10 mouse cellular contexts compared by ENCODE assay signal in the genomic region with DNA sequence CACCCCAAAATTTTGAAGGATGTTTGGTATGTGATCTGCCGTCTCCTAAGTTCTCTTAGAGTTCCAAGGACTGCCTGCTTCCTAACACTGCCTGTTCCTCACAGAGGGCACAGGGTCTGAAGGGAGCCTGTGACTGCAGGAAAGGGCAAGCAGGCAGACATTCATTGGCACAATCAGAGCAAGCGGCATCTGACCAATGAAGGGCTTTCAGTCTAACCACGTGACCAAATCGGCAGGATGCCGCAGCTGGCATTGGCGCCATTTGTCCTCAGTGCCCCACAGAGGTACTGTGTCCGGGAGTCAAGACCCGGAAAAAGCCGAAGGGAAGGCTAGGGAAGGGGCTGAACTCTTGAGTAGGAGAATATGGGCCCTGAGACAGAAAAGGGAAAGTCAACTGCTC. TPM values are rescaled to one million over a fixed set of nuclear protein-coding genes. Genes with fewer than 3 reads are reported as not detected.
DNase-seq lines count a peak whose midpoint lies in the region; ATAC-seq lines count a peak whose summit lies in the region.
"Had no signal": no experiment of that assay in that cellular context is flagged by ENCODE, and none has a peak within 500 bp of the region (broad histone marks: within the 10 kb centered on the region; RNA-seq: fewer than 3 reads in every experiment).

No protein-coding gene starts in this region.

- WGBS in intestine, embryonic 14.5 days = 55% methylated on average over 9 of the region's 9 CpGs
- WGBS in intestine, embryonic 15.5 days = 58% methylated on average over 9 of the region's 9 CpGs
- WGBS in embryonic facial prominence, embryonic 14.5 days = 66% methylated on average over 9 of the region's 9 CpGs
- 61% methylated on average over 9 of the region's 9 CpGs for WGBS in limb, embryonic 12.5 days

- no peaks in the 10 kb centered on the region for H3K36me3 ChIP-seq in intestine, embryonic 14.5 days (ENCODE audit: control insufficient read depth, insufficient read depth, low read length)
- no peaks in the 10 kb centered on the region for H3K36me3 ChIP-seq in intestine, embryonic 15.5 days
- H3K36me3 ChIP-seq in embryonic facial prominence, embryonic 14.5 days (ENCODE audit: control insufficient read depth, insufficient read depth, low read length) = no peaks in the 10 kb centered on the region
- H3K36me3 ChIP-seq in limb, embryonic 12.5 days = no peaks in the 10 kb centered on the region

- no peak overlapping the region for H3K4me3 ChIP-seq in intestine, embryonic 14.5 days (ENCODE audit: low read depth, low read length)
- H3K4me3 ChIP-seq in intestine, embryonic 15.5 days (replicated peaks) = no peak overlapping the region
- H3K4me3 ChIP-seq in embryonic facial prominence, embryonic 14.5 days (ENCODE audit: low read depth, low read length) = no peak overlapping the region
- H3K4me3 ChIP-seq in limb, embryonic 12.5 days (replicated peaks) = no peak overlapping the region

- no peaks in the 10 kb centered on the region for H3K4me1 ChIP-seq in intestine, embryonic 14.5 days (replicated peaks; ENCODE audit: control insufficient read depth, insufficient read depth, low read length)
- H3K4me1 ChIP-seq in intestine, embryonic 15.5 days (replicated peaks) = peaks cover 7% of the 10 kb centered on the region; the same call in 1 of the 2 replicates
- H3K4me1 ChIP-seq in embryonic facial prominence, embryonic 14.5 days (ENCODE audit: control insufficient read depth, insufficient read depth, low read length) = peaks cover under 1% of the 10 kb centered on the region; the same call in 1 of the 2 replicates
- H3K4me1 ChIP-seq in limb, embryonic 12.5 days (replicated peaks) = 0 out of 2 replicates have a peak, but pooled peaks cover 3% of the 10 kb centered on the region

- no peaks in the 10 kb centered on the region for H3K27me3 ChIP-seq in intestine, embryonic 14.5 days (replicated peaks; ENCODE audit: control insufficient read depth, insufficient read depth, low read length)
- no peaks in the 10 kb centered on the region for H3K27me3 ChIP-seq in intestine, embryonic 15.5 days (replicated peaks)
- no peaks in the 10 kb centered on the region for H3K27me3 ChIP-seq in embryonic facial prominence, embryonic 14.5 days (replicated peaks; ENCODE audit: control insufficient read depth, insufficient read depth, low read length)
- no peaks in the 10 kb centered on the region for H3K27me3 ChIP-seq in limb, embryonic 12.5 days

- H3K9me3 ChIP-seq in intestine, embryonic 14.5 days (ENCODE audit: control insufficient read depth, low read length) = no peaks in the 10 kb centered on the region
- no peaks in the 10 kb centered on the region for H3K9me3 ChIP-seq in intestine, embryonic 15.5 days
- H3K9me3 ChIP-seq in embryonic facial prominence, embryonic 14.5 days (ENCODE audit: control insufficient read depth, low read length) = no peaks in the 10 kb centered on the region
- H3K9me3 ChIP-seq in limb, embryonic 12.5 days = no peaks in the 10 kb centered on the region

- no peak overlapping the region for H3K9ac ChIP-seq in intestine, embryonic 14.5 days (ENCODE audit: low read length)
- no peak overlapping the region for H3K9ac ChIP-seq in intestine, embryonic 15.5 days
- no peak overlapping the region for H3K9ac ChIP-seq in embryonic facial prominence, embryonic 14.5 days (ENCODE audit: low read depth, low read length)
- no peak overlapping the region for H3K9ac ChIP-seq in limb, embryonic 12.5 days (replicated peaks)

- intact Hi-C loops in left cerebral cortex, postnatal 36 days (cut with DNase I) = no loop called here

- H3K4me2 ChIP-seq in intestine, embryonic 14.5 days (ENCODE audit: low read length) = peak overlapping the region; percentile 22; the same call in 1 of the 2 replicates
- H3K4me2 ChIP-seq in intestine, embryonic 15.5 days (replicated peaks) = no peak overlapping the region; the same call in 1 of the 2 replicates
- no peak overlapping the region for H3K4me2 ChIP-seq in embryonic facial prominence, embryonic 14.5 days (ENCODE audit: low read depth, low read length)
- H3K4me2 ChIP-seq in limb, embryonic 12.5 days = peak overlapping the region; percentile 36

- H3K27ac ChIP-seq in intestine, embryonic 14.5 days (ENCODE audit: low read depth) = no peak overlapping the region
- no peak overlapping the region for H3K27ac ChIP-seq in intestine, embryonic 15.5 days
- H3K27ac ChIP-seq in embryonic facial prominence, embryonic 14.5 days (replicated peaks; ENCODE audit: low read depth, low read length) = no peak overlapping the region
- H3K27ac ChIP-seq in limb, embryonic 12.5 days = no peak overlapping the region

- no peak for DNase-seq in intestine, embryonic 14.5 days (ENCODE audit: low spot score)
- peak; percentile 67 for DNase-seq in R1 (ENCODE audit: low read depth, low spot score)
- DNase-seq in embryonic facial prominence, embryonic 14.5 days (ENCODE audit: low spot score) = no peak
- DNase-seq in left cerebral cortex, postnatal 36 days (ENCODE audit: low spot score in 2 of 2) = no peak
- DNase-seq in frontal cortex, adult 2 months (ENCODE audit: extremely low spot score in 1 of 2, low spot score in 1 of 2) = no peak

- ATAC-seq in intestine, embryonic 14.5 days (replicated peaks; ENCODE audit: low FRiP score, low TSS enrichment, low read depth) = no peak
- ATAC-seq in intestine, embryonic 15.5 days = no peak
- peak; percentile 16; the same call in 1 of the 2 replicates for ATAC-seq in embryonic facial prominence, embryonic 14.5 days (ENCODE audit: low read depth)
- no peak for ATAC-seq in limb, embryonic 12.5 days (ENCODE audit: insufficient number of reproducible peaks, insufficient read depth, low FRiP score, low TSS enrichment, low read depth)
- no peak for ATAC-seq in CD4-positive, CD25-positive, alpha-beta regulatory T cell, adult 4 months

RNA-seq across cellular contexts. Expression of a gene that starts 2.5 kb away (rescaled TPM):
- not detected in 2 replicates for polyA plus RNA-seq in intestine, embryonic 14.5 days (2014; fragmentation: Nextera tagmentation; extraction: Ambion mirVana)
- polyA plus RNA-seq in intestine, embryonic 15.5 days (2015; fragmentation: Nextera tagmentation; extraction: Ambion mirVana) = not detected in 2 replicates
- not detected in 2 replicates for polyA plus RNA-seq in embryonic facial prominence, embryonic 14.5 days (2014; fragmentation: Nextera tagmentation; extraction: Ambion mirVana)
- not detected in 2 replicates for polyA plus RNA-seq in limb, embryonic 12.5 days (2016; fragmentation: Nextera tagmentation; extraction: Ambion mirVana)
- polyA plus RNA-seq in CD4-positive, CD25-positive, alpha-beta regulatory T cell, adult 4 months (2017; shearing (Covaris generic)) = not detected
- total RNA-seq in left cerebral cortex, postnatal 36 days (2021) = under 1 TPM in 1 of 2 experiments, not detected in 1; 0.25 TPM
- polyA plus RNA-seq in frontal cortex, adult 2 months (2012; rRNA removed) = 0.06 TPM in 1 of 2 replicates, not detected in the other
- total RNA-seq: megakaryocyte-erythroid progenitor cell, adult 5-6 weeks; MEL had no signal

RNA-seq across cellular contexts. Expression of a gene that starts 16.5 kb away (rescaled TPM):
- polyA plus RNA-seq in intestine, embryonic 14.5 days (2014; fragmentation: Nextera tagmentation; extraction: Ambion mirVana) = 35.1 and 41.4 TPM in 2 replicates
- 28.8 and 30.3 TPM in 2 replicates for polyA plus RNA-seq in intestine, embryonic 15.5 days (2015; fragmentation: Nextera tagmentation; extraction: Ambion mirVana)
- 31.2 and 38.1 TPM in 2 replicates for polyA plus RNA-seq in embryonic facial prominence, embryonic 14.5 days (2014; fragmentation: Nextera tagmentation; extraction: Ambion mirVana)
- 78.1 and 83.5 TPM in 2 replicates for polyA plus RNA-seq in limb, embryonic 12.5 days (2016; fragmentation: Nextera tagmentation; extraction: Ambion mirVana)
- polyA plus RNA-seq in CD4-positive, CD25-positive, alpha-beta regulatory T cell, adult 4 months (2017; shearing (Covaris generic)) = 1 to 10 TPM; 1.7 to 3.4 TPM
- total RNA-seq in left cerebral cortex, postnatal 36 days (2021) = 10 to 100 TPM; 12.9 to 18.3 TPM
- polyA plus RNA-seq in frontal cortex, adult 2 months (2012; rRNA removed) = 11.7 and 14.6 TPM in 2 replicates

RNA-seq across cellular contexts. Expression of a gene that starts 48.2 kb away (rescaled TPM):
- 7.8 and 7.9 TPM in 2 replicates for polyA plus RNA-seq in intestine, embryonic 14.5 days (2014; fragmentation: Nextera tagmentation; extraction: Ambion mirVana)
- polyA plus RNA-seq in intestine, embryonic 15.5 days (2015; fragmentation: Nextera tagmentation; extraction: Ambion mirVana) = 3.2 and 6.1 TPM in 2 replicates
- 11.8 and 13.9 TPM in 2 replicates for polyA plus RNA-seq in embryonic facial prominence, embryonic 14.5 days (2014; fragmentation: Nextera tagmentation; extraction: Ambion mirVana)
- 4.4 and 6.3 TPM in 2 replicates for polyA plus RNA-seq in limb, embryonic 12.5 days (2016; fragmentation: Nextera tagmentation; extraction: Ambion mirVana)
- polyA plus RNA-seq in CD4-positive, CD25-positive, alpha-beta regulatory T cell, adult 4 months (2017; shearing (Covaris generic)) = 1 to 10 TPM in 1 of 2 experiments, under 1 TPM in 1; 0.61 to 2.1 TPM
- 100 to 1,000 TPM; 168 to 174 TPM for total RNA-seq in left cerebral cortex, postnatal 36 days (2021)
- 63.6 TPM in 2 replicates for polyA plus RNA-seq in frontal cortex, adult 2 months (2012; rRNA removed)
- total RNA-seq: MEL had no signal

Comparison
In these comparisons a context has a peak if more than half of its experiments do, and no peak if none do; other contexts are left out.
1. H3K4me2 ChIP-seq: peak in intestine, embryonic 14.5 days (single experiment) and limb, embryonic 12.5 days (single experiment); none in intestine, embryonic 15.5 days (single experiment) and embryonic facial prominence, embryonic 14.5 days (single experiment).